Mouse (Mus musculus): ENCODE measurements around the gene Icam4. TPM values are rescaled to one million over a fixed set of nuclear protein-coding genes. Genes with fewer than 3 reads are reported as not detected.
"Not testable (repeated sequence)": the region's sequence is repeated elsewhere in the genome, so short reads cannot be mapped to it uniquely, and the experiment has no call there.

Gene Icam4
- polyA plus RNA-seq, 1 experiment, result 1.8 TPM

DNA sequence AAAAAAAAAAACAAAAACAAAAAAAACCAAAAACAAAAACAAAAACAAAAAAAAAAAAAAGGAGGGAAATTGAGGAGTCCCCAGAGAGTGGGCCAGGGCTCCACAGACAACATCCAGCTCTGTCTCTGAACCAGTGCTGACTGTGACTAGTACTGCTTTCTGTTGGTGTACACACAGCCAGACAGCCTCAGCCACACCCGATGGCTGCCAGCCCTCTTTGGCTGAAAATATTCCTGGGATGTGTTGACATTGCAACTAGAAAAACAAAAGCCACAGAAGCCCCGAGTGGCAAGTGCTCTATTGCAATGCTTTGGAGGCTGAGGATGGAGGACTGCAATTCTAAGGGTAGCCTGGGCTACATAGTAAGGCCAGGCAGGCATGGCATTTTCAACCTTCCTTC lies 18.8 kb upstream of the Icam4 start:
- 9% methylated on average over 2 of the region's 2 CpGs for WGBS
- peak; percentile 47 for DNase-seq
- TF ChIP-seq POLR2A (IDR thresholded peaks at IDR 0.05; ENCODE audit: borderline replicate concordance, extremely low read depth, low read depth, low read length) (no peak), CTCF (IDR thresholded peaks at IDR 0.05; ENCODE audit: insufficient read depth, low read length) (no peak)
- Histone ChIP-seq H3K4me1 (ENCODE audit: control insufficient read depth, insufficient read depth, low read length) (peaks cover 19% of the 10 kb centered on the region), H3K4me3 (replicated peaks; ENCODE audit: extremely low read depth, low read depth, low read length) (no peak overlapping the region)

- 59% methylated on average over 9 of the region's 9 CpGs for WGBS
- peaks cover 19% of the 10 kb centered on the region for H3K4me1 ChIP-seq (ENCODE audit: control insufficient read depth, insufficient read depth, low read length)
- H3K4me3 ChIP-seq (replicated peaks; ENCODE audit: extremely low read depth, low read depth, low read length), result not testable (repeated sequence)
These were observed 18.1 kb upstream of the Icam4 start for GRCm38 (mm10) chr9:21010939-21011541.

DNA sequence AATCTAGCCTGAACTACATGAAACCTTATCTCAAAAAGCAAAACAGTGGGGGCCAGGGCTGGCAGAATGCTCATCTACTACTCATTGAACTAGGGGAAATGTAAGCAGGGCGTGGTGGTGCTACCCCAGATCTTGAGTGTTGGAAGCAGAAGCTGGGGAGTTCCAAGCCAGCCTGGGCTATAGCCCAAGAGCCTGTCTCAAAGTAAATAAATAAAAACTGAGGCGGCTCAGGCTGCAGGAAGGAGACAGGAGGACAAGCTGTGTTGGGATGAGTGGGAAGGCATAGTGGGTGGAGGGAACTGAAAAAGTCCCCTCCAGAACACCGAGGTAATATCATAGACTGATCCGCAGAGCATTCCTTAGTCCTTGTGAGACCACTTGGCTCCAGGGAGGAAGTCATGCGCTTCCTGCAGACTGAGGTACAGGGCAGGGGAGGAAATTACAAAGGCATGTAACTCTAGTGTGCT lies 17.3 kb upstream of the Icam4 start:
- Histone ChIP-seq H3K4me3 (replicated peaks; ENCODE audit: extremely low read depth, low read depth, low read length) (no peak overlapping the region), H3K4me1 (ENCODE audit: control insufficient read depth, insufficient read depth, low read length) (peaks cover 19% of the 10 kb centered on the region)
- 8% methylated on average over 5 of the region's 5 CpGs for WGBS
- peak; percentile 60 for DNase-seq
- TF ChIP-seq CTCF (IDR thresholded peaks at IDR 0.05; ENCODE audit: insufficient read depth, low read length) (no peak), POLR2A (IDR thresholded peaks at IDR 0.05; ENCODE audit: borderline replicate concordance, extremely low read depth, low read depth, low read length) (no peak)

More at GRCm38 (mm10) chr9:21010939-21011541, 18.1 kb upstream of the Icam4 start:
- not testable (repeated sequence) for DNase-seq

DNA sequence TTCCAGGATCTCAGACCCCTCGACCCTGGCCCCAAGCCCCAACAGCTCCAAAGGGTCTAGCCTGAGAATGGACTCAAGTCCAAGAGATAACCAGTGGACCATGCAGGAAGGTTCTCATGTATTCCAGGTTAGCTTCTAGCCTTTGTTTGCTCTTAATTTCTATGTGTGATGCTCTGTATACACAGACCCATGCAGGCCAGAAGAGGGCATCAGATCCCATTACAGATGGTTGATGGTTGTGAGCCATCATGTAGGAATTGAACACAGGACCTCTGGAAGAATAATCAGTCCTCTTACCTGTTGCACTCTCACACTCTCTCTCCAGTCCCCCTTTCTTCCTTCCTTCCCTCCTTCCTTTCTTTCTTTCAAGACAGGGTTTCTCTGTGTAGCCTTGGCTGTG lies 16.8 kb upstream of the Icam4 start:
- TF ChIP-seq CTCF (IDR thresholded peaks at IDR 0.05; ENCODE audit: insufficient read depth, low read length), result no peak
- TF ChIP-seq POLR2A (IDR thresholded peaks at IDR 0.05; ENCODE audit: borderline replicate concordance, extremely low read depth, low read depth, low read length), result no peak
- H3K4me3 ChIP-seq (replicated peaks; ENCODE audit: extremely low read depth, low read depth, low read length), result no peak overlapping the region
- DNase-seq, result no peak
- 25% methylated on average over 1 of the region's 1 CpGs for WGBS
- H3K4me1 ChIP-seq (ENCODE audit: control insufficient read depth, insufficient read depth, low read length), result peaks cover 21% of the 10 kb centered on the region

DNA sequence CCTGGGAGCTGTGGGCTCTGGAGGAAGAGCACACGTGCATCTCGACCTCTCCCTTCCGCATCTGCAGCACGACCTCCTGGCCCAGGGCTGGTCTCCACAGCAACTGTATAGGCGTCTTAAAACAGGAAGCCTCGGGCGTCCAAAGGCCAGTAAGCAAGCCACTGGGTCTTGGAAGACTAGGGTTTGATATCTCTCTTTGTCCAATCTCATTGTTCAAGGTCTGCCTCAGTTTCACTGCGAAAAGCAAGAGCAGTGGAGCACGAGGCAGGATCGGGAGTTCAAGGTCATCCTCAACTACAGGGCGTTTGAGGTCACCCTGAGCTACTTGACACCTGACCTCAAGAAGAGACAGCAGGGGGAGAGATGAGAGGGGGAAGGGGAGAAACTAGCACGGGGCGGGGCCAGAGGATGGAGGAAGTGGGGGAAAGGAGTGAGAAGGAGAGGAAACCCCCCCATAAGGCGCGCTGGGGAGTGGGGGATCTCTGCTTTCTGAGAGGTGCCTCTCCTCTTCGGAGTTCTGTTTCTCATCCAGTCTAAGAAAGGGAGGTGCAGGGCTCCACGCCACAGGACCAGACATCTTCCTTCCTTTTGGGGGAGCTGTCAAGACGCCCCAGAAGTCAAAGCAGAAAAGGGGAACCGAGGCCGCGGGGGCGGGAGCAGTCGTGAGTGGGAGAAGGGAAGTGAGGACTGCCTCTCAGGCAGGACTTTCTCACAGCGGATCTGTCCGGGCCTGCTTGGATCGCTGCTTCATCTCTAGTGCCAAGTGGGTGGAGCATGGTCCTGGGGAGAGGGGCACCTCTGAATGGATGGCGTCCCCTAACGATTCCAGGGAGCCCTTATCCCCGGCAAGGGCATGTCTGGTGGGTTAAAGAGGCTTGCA lies 14.2 kb upstream of the Icam4 start:
- H3K4me1 ChIP-seq (ENCODE audit: control insufficient read depth, insufficient read depth, low read length), result peaks cover 30% of the 10 kb centered on the region
- H3K4me3 ChIP-seq (replicated peaks; ENCODE audit: extremely low read depth, low read depth, low read length), result peak overlapping the region; percentile 89
- no peak for TF ChIP-seq CTCF (IDR thresholded peaks at IDR 0.05; ENCODE audit: insufficient read depth, low read length)
- TF ChIP-seq POLR2A (IDR thresholded peaks at IDR 0.05; ENCODE audit: borderline replicate concordance, extremely low read depth, low read depth, low read length), result peak; percentile 43; the same call in 1 of the 2 replicates
- peak; percentile 78 for DNase-seq
- 7% methylated on average over 29 of the region's 29 CpGs for WGBS

- peaks cover 27% of the 10 kb centered on the region for H3K4me1 ChIP-seq (ENCODE audit: control insufficient read depth, insufficient read depth, low read length)
- TF ChIP-seq CTCF (IDR thresholded peaks at IDR 0.05; ENCODE audit: insufficient read depth, low read length), result no peak
- peak; percentile 100 for TF ChIP-seq POLR2A (IDR thresholded peaks at IDR 0.05; ENCODE audit: borderline replicate concordance, extremely low read depth, low read depth, low read length)
- under 1% methylated on average over 30 of the region's 30 CpGs for WGBS
- peak within 1 kb of the TSS; percentile 89 for H3K4me3 ChIP-seq (replicated peaks; ENCODE audit: extremely low read depth, low read depth, low read length)
- DNase-seq, result peak; percentile 92
These were observed 13.5 kb upstream of the Icam4 start, which contains the start of gene Icam1 for GRCm38 (mm10) chr9:21015571-21016130. TSS of gene Icam1 (plus strand) at chr9:21015985.

- WGBS, result 5% methylated on average over 17 of the region's 17 CpGs
- DNase-seq, result peak; percentile 61
- TF ChIP-seq POLR2A (IDR thresholded peaks at IDR 0.05; ENCODE audit: borderline replicate concordance, extremely low read depth, low read depth, low read length), result 0 out of 2 replicates have a peak, but pooled peaks have one; percentile 6
- no peak for TF ChIP-seq CTCF (IDR thresholded peaks at IDR 0.05; ENCODE audit: insufficient read depth, low read length)
- H3K4me1 ChIP-seq (ENCODE audit: control insufficient read depth, insufficient read depth, low read length), result peaks cover 28% of the 10 kb centered on the region
- H3K4me3 ChIP-seq (replicated peaks; ENCODE audit: extremely low read depth, low read depth, low read length), result peak overlapping the region; percentile 89
These were observed 12.6 kb upstream of the Icam4 start for GRCm38 (mm10) chr9:21016331-21017176.

DNA sequence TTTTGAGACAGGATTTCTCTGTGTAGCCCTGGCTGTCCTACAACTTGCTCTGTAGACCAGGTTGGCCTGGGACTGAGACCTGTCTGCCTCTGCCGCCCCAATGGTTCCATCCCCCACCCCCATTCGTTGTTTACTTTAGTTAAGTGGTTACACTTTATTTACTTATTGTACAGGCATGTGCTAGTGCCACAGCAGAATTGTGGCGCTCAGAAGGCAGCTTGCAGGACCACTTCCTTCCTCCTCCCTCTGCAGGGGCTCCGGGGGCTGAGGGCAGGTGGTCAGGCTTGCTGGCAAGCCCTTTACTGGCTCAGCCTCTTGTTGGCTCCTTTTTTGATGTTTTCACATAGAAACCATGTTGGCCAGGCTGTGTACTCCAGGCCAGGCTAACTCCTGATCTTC lies 12.0 kb upstream of the Icam4 start:
- no peak for TF ChIP-seq CTCF (IDR thresholded peaks at IDR 0.05; ENCODE audit: insufficient read depth, low read length)
- TF ChIP-seq POLR2A (IDR thresholded peaks at IDR 0.05; ENCODE audit: borderline replicate concordance, extremely low read depth, low read depth, low read length), result 0 out of 2 replicates have a peak, but pooled peaks have one; percentile 6
- peaks cover 26% of the 10 kb centered on the region for H3K4me1 ChIP-seq (ENCODE audit: control insufficient read depth, insufficient read depth, low read length)
- peak overlapping the region; percentile 57 for H3K4me3 ChIP-seq (replicated peaks; ENCODE audit: extremely low read depth, low read depth, low read length)
- 18% methylated on average over 4 of the region's 4 CpGs for WGBS
- DNase-seq, result no peak

DNA sequence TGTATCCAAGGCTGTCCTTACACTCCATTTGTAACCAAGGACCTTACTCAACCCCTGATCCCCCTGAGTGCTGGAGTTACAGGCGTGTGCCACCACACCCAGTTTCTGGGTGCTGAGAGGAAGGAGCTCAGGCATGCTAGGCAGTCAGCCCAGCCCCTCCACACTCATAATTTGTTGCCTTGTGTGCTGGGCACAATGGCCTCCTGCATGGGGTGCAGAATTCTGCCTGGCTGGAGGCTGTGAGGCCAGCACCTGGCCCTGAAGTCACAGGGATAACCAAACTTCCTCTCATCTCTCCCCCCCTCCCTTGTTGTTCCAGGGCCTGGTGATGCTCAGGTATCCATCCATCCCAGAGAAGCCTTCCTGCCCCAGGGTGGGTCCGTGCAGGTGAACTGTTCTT lies 10.6 kb upstream of the Icam4 start:
- DNase-seq, result no peak
- H3K4me1 ChIP-seq (ENCODE audit: control insufficient read depth, insufficient read depth, low read length), result peaks cover 23% of the 10 kb centered on the region
- whole genome bisulfite sequencing, result 57% methylated on average over 2 of the region's 2 CpGs
- H3K4me3 ChIP-seq (replicated peaks; ENCODE audit: extremely low read depth, low read depth, low read length), result no peak overlapping the region
- no peak for TF ChIP-seq CTCF (IDR thresholded peaks at IDR 0.05; ENCODE audit: insufficient read depth, low read length)
- TF ChIP-seq POLR2A (IDR thresholded peaks at IDR 0.05; ENCODE audit: borderline replicate concordance, extremely low read depth, low read depth, low read length), result no peak; the same call in 1 of the 2 replicates
